Mouse (Mus musculus): ENCODE results near the gene Gm17606.
A peak's percentile ranks its signal among the peaks of the same experiment; 100 is the strongest.

Gene Gm17606

GRCm38 (mm10) chr14:54669381-54669780, 28.6 kb downstream of the Gm17606 start:
- peak; percentile 48 for DNase-seq

DNA sequence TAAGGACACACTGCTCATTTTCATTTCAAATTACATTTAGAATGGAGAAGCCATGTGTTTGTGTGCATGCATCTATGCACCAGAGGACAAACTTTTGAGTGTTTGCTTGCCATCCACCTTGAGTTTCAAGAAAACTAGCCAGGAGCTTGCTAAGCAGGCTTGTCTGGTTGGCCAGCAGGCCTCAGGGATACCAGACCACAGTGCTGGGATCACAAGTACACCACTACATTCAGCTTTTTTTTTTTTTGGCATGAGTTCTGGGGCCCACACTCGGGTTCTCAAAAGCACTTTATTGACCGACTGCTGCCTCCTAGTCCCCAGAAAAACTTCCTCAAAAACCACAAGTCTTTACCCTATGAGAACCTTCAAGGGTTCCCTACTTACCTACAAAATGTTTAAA, 33.6 kb downstream of the Gm17606 start:
- DNase-seq = no peak

- DNase-seq = no peak
Observed at GRCm38 (mm10) chr14:54676290-54676689, 35.5 kb downstream of the Gm17606 start.

DNA sequence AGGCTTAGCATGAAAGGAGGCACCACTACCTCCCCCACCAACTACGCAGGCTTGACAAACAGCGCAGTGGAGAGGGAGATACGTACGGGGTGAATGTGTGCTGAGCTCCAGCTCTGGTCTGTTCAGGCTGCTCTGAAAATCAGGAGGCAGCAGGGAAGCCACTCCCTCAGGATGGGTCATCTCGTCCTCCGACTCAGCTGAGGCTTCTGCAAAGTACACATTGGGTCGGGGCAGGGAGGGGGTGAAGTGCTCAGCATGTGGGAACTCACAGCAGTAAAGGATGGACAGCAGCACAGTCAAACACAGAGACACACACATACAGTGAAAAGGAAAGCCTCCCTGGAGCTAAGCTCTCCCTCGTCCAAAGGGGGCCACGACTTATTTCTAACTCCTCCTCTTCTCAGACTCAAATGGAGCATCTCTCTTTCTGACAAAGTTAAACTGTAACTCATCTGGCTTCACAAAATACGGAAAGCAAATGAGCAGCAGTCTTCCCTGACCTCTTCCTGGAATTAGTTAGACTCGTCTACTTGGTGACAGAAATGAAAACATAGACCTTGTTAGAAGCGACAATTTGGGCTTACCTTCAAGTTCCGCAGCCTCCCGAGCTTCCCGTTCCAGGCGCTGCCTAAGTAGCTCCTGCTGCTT, 38.0 kb downstream of the Gm17606 start:
- DNase-seq = no peak

GRCm38 (mm10) chr14:54682396-54682795, 41.6 kb downstream of the Gm17606 start:
- no peak for DNase-seq

DNA sequence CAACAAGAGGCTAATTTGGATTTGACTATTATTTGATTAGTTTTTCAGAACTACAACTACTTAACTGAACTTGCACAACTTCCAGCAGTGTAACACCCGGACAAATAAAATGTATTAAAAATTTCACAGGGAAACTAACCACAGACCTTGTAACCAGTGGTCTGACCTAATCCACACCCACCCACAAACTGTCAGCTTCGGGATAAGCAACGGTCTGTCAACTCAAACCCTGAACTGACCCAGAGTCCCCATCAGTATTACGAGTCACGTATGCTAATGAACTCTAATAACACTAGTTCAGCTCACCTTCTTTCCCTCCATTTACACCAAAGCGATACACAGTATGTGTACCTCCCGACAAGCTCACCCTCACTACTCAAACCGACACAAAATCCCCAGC, 44.7 kb downstream of the Gm17606 start:
- DNase-seq = no peak

DNA sequence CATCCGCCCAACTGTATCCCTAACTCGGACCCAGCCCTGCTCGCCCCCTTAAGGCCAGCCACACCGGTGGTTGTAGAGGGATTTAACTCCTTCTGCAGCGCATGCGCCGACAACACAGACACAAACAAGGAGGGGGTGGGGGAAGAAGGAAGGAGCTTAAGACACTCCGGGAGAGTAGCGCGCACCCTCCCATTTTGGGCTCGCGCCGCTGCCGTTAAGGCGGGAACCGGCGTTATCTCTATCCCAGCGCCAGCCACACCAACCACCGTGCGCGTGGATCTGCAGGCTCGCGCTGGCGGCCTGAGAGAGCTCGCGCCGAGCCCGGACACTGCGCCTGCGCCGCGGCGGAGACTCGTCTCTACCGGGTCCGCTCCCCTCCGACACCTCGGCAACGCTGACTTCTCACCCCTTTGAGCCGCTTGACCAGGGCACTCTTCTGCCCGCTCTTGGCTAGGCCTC, 45.3 kb downstream of the Gm17606 start, which contains the start of gene 1700123O20Rik:
TSS of gene 1700123O20Rik (plus strand) at position 154 of the 459 bp plus-strand sequence.
- peak; percentile 88 for DNase-seq

GRCm38 (mm10) chr14:54686522-54687143, 45.9 kb downstream of the Gm17606 start, which contains the start of gene Acin1:
Gene Acin1 (minus strand): TSS chr14:54686931.
- DNase-seq = peak; percentile 100

DNA sequence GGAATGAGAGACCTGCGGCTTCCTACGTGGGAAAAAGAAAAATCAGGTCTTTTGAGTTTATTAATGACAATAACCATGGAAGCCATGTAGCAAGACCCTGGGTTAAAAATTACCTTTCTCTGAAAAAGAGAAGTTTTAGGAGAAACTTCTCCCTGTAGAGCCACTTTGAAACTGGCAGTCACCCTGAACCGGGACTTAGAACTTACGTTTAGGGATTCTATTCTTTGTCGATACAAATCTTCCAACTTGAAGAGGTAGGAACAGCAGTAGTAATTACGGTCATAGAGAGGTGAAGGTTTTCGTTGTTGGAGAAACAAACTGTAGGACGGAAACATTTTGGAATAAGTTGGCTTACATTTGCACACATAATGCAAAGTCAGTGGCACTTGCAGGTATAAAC, 46.5 kb downstream of the Gm17606 start:
- no peak for DNase-seq

DNA sequence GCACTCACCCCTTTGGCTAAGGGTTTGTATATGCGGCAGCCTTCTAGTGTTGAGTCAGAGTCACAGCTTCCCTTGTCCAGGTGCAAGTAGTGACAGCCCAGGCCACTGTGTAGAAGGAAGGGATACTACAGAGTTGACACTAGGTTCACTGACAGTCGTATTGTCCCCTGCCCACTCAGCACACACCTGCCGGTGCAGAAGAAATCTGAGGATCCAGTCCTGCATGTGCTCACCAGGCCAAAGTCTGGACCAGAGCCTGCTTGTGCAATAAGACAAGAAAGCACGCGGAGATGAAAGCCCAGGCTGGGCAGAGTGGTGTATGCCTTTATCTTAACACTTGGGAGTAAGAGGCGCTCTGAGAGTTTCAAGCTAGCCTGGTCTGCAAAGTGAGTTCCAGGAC, 54.3 kb downstream of the Gm17606 start:
- no peak for DNase-seq

- no peak for DNase-seq
Observed at GRCm38 (mm10) chr14:54696752-54697151, 56.0 kb downstream of the Gm17606 start.

Data from cerebellum, adult 9-10 months (tissue).